Mouse (Mus musculus) thymus, postnatal 25 days (tissue): Measurements from ENCODE around the gene Tnn.
A peak's percentile ranks its signal among the peaks of the same experiment; 100 is the strongest.

Source experiments
- DNase-seq: peaks from one replicate; pipeline ENCODE4 v3.0.0; 2022

Gene Tnn

DNA sequence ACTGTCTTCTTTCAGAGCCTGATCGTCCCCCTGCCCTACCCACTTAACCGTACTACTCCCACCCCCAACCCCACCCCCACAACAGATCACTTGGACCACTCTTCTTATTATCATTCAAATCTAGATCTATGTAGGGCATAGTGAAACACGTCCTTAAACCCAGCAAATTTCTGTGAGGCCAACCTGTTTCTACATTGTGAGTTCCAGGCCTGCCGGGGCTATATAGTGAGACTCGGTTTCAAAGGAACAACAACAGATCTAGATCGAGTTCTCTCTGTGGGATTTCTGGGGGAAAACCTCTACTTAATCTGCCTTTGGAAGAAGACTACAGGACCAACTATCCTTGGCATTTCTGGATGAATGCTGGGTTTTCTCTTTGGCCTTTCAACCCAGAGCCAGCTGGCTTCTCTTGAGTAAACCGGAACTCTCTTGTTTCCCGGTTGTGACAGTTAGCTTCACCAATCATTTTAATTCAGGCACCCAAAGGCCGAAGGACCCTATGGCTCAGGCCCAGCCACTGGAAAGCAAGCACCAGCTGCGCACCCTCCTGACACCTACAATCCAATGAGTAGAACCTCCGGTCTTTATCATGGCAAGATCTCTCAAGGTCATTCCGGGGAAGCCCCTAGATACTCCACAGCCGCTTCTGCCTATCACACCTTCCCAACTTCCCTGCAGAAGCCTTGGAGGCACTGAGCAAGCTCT, 110.0 kb downstream of the Tnn start:
- no peak for DNase-seq

DNA sequence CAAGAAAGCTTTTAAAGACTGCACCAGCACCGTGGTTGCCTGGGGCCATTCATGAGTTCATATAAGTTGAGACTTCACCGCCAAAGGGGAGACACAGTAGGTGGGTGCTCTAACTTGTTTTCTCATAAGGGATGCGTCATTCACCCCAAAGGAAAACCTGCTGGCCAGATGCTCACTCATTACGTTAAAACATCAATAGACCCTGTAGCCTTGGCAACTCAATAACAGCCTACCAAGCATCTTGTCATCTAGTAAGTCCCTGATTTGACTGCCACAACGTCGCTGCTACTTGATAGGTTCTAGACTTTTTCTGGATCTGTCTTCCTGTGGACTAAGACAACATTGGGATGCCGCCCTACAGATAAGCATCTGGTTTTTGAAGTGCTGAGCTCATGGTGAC, 111.0 kb downstream of the Tnn start:
- no peak for DNase-seq

DNA sequence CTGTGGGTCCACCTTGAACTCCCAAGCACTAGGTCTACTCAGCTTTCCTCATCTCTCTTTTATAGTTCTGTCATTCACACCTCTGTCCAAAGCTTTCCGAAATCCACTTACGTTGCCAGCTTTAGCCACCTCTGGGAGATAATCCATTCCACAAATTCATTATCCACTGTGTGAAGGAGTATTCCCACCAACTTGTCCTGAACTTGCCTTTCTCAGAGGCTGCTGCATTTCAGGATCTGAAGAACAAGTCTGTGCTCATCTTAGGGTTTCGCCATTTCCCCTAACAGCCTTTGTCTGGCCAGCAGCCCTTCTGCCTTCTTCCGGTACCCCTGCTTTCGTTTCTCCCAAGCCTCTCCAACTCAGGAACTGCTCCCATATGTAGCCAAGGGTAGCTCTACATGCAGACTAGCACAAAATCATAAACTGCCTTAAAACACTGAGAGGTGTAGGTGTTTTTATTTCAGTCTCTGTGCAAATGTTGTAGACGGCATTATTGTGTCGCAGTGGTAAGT, 112.1 kb downstream of the Tnn start:
- no peak for DNase-seq

DNA sequence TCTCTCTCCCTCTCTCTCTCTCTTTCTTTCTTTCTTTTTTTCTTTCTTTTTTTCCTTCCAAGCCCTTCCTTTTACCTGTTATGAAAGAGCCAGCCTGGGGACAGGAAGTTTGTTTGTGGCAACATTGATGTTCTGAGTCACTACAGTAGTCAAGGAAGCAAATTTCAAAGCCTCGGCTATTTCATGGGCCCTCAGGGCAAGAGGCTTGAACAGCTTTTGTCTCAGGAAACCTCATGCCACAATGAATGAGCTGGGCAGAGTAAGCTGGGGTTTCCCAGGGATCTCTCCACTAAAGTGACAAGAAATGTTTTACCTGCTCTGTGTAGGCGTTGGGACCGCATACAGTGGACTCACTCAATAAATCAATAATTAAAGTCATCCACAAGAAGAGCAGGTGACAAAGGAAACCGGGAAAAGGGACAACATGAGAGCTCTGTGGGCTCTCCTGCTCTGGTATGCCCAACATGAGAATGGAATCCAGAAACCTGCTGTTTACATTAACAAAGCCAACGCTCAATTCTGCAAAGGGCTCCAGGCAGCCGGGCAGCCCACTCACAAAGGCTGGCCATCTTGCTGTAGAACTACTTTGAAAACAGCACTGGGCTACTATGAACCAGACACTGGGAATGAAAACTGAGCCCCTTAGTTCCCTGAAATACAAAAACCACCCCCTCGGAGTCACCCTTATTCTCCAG, 113.3 kb downstream of the Tnn start:
- no peak for DNase-seq

GRCm38 (mm10) chr1:160036996-160037521, 116.3 kb downstream of the Tnn start:
- peak; percentile 35 for DNase-seq

- no peak for DNase-seq
These were observed 117.8 kb downstream of the Tnn start for GRCm38 (mm10) chr1:160035561-160035960.
